Mouse (Mus musculus): Measurements from ENCODE around the gene Mcoln1.

Mcoln1 gene

DNA sequence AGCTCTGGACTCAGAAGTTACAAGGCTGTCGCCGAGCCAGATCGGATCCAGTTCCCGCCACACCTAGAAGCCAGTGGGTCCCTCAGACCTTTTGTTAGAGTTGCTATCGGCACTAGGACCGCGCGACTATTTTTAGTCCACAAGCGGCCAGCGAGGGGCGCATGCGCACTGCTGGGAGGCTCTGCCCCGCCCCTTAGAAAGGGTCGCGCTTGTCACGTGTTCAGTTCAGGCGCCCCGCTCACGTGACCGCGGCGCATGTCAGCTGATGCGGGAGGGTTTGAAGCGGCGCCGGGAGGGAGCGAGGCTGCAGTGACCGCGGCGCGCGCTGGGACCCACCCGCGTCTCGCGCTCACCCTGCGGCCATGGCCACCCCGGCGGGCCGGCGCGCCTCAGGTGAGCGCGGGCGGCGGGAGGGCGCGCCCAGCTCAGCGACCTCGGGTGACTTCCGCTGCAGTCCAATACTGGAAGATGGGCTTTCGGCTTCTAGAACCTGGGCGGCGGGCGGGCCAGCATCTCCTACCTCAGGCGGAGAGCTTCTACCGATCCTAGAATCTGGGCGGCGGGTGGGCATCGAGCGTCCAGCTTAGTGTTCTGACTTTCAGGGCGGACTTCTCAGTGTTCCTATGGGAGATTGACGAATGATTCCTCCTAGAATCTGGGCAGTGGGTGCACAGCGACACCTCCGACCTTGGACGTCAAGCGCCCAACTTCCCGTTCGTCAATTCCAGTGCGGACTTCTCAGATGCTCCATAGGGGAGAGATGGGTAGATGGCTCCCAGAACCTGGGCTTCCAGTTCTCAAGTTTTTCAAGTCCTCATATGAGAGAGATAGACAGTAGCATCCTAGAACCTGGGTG is at the start of gene Mcoln1:
Mcoln1 (plus strand) TSS at position 223 of the 856 bp plus-strand sequence.
- peak; percentile 97 for DNase-seq (ENCODE audit: low read depth)

DNA sequence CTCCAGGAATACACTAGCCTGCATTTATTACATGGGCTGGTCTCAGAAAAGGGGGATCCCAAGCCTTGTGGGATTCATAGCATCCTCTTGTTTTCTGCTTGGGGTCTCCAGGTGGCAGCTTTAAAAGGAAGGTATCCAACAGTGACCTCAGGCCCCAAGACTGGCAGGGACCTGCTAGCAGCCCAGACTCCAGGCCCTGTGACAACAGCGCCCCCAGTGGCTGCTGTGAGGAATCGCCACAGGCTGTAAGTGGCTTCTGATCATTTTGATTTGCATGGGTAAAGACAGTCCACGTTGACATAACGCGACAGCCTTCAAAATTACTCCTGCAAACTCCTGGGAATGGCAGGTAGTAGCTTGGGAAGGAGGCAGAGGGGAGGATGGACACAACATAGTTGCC is 49.6 kb upstream of the Mcoln1 start:
- DNase-seq (ENCODE audit: low read depth): peak; percentile 56

DNA sequence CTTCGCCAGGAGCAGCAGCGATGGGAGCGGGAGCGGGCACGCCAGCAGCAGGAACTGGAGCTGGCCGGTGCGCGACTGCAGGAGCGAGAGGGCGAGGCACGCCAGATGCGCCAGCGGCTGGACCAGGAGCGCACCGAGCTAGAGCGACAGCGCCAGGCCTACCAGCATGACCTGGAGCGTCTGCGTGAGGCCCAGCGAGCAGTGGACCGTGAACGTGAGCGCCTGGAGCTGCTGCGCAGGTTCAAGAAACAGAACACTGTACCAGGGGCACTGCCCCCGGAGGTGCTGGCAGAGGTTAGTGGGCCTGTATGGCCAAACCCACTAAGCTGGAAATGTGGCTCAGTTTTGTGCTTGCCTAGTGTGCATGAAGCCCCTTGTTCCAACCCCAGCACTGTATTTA is 48.3 kb upstream of the Mcoln1 start:
- no peak for DNase-seq (ENCODE audit: low read depth)

DNA sequence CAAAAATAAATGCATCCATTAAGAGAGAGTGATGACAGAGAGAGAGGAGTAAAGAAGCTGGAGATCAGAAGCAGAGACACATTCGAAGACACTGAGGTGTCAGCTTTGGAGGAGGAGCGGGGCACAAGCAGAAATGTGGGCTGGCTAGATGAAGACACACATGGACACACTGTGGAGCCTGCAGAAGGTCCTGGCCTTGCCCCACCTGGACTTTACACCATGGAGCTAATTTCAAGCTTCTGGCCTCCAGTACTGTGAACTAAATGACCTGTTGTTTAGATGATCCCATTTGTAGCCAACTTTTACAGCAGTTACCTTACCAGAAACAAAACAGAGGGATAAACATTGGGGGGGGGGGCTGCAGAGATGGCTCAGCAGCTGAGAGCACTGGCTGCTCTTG is 37.0 kb upstream of the Mcoln1 start:
- DNase-seq (ENCODE audit: low read depth): no peak

DNA sequence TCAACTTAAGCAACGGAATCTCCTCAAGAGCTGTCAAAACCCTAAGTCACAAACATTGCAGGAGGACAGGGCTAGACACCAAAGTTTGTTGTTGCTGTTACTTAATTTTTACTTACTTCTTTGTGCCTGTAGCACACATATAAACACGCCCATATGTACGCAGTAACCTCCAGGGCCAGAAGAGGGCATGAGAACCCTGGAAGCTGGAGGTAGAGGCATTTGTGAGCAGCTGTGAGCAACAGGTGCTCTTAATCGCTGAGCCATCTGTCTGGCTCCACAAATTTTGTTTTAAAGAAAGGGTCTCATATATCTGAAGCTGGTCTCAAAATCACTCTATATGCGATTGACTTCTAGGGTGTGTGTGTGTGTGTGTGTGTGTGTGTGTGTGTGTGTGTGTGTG is 35.9 kb upstream of the Mcoln1 start:
- DNase-seq (ENCODE audit: low read depth): peak; percentile 74

DNA sequence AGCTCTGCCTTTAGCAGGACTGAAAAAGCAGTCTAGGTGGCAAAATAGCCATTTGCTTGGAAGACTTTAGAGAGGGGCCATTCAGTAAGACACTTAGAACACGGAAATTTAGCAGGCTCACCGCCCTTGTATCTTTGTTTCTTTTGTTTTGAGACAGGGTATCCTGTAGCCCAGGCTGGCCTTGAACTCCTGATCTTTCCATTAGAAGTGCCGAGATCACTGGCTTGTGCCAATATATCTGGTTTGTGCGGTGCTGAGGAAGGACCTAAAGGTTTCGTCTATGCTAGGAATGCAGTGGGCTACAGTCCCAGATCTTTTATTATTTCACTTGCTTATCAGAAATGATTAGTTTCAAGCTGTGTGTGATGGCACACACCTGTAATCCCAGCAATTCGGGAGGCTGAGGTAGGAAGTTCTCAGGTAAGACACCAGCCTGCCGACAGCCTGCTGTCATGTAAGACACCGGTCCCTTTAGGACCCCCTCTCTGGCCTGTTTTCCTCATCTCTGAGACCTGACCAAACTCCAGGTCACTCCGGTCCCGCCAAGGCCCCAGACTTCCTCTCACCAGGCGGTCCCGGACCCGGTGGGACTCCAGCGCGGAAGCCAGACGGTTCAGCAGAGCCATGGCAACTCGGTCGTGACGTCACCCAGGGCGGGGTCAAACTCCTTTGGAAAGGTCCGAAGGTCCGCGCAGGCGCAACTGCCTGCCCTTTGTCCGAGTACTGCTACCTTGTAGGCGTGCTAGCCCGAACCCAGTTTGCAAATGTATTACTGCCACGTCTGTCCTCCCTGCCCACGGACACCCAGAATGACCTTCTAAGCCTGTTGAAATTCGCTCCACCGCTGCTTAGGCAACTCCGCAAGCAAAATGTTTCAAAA is 33.0 kb upstream of the Mcoln1 start, which contains the start of gene Pex11g:
Pex11g (minus strand) TSS at position 675 of the 880 bp plus-strand sequence.
- DNase-seq (ENCODE audit: low read depth): peak; percentile 97

DNA sequence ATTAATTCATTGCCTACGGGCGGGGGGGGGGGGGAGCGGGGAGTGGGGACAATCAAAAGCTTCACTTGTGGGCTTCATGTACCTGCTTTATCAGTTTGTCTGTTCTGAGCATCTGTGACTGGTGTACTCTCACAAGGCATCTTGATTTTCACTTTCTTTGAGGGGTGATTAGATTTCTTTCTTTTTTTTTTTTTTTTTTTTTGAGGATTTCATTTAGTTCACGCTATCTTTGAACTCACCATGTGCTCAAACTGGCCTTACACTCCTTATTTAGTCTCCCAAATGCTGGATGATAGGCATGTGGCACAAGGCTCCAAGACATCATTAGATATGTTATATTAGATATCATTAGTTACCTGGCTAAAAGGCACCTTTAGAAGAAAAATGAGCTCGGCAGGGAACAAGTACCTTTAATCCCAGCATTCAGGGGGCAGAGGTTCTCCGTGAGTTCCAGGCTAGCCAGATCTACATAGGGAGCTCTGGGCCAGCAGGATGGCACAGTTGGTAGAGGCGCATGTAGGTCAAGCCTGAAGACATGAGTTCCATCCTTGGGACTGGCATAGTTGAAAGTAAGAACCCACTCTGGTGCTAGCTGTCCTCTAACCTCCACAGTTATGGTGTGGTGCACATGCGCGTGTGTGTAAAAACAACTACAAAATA is 32.2 kb upstream of the Mcoln1 start:
- no peak for DNase-seq (ENCODE audit: low read depth)

DNA sequence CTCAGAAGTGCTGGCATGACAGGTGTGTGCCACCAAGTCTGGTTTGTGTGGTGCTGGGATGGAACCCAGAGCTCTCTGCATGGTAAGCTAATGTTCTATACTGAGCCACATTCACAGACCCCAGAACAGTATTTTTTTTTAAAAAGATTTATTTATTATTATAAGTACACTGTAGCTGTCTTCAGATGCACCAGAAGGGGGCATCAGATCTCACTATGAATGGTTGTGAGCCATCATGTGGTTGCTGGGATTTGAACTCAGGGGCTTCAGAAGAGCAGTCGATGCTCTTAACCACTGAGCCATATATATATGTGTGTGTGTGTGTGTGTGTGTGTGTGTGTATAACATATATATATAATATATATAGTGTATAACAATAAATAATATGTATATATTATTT is 31.4 kb upstream of the Mcoln1 start:
- DNase-seq (ENCODE audit: low read depth): peak; percentile 75

DNA sequence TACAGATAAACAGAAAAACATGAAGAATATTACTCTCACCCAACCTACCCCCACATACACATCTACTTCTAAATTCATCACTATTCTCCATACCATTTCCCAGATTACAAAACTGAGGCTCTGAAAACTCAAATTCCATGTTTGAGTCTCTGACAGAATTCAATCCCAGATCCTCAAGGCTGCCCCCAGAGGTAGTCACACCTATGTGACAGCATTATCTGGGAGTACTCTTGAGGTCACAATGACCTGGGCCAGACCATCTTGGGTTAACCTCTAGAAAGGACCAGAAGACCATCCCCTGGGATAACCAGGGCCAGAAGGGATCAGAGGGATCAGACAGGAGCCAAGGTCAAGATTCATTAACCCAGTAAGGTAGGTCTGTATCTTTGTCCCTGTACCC is 29.7 kb upstream of the Mcoln1 start, which contains the start of gene Tex45:
Tex45 (plus strand) TSS at position 301 of the 400 bp plus-strand sequence.
- no peak for DNase-seq (ENCODE audit: low read depth)

DNA sequence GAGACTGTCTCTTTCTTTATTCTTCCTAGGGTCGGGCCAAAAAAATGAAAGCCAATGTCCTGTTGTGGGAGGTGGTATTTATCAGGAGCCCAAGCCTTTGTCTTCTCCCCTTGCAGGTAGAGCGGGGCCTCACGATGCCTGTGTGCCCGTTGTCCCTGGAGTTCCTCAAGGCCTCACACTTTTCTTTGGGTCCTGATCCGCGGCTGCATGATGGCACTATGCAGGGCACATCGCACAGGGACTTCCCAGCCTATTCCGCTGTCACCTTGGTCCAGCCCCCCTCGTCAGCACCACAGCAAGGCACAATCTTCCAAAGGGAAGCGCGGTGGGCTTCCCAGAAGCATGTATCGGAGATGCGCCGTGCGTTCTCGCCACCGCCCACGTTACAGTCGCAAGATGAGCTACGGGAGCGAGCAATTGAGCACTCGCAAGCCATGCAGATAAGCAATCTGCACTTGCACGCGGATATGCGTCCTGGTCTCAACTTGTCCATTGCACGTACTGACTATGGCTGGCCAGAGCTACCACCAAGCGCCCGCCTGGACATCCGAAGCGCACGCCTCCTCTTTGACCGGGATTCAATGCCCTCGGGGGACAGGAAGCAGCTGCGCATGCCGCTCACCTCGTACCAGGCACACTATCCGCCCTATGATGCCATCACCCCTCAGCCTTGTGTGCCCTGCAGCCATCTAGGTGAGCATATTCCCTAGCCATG is 24.4 kb upstream of the Mcoln1 start:
- DNase-seq (ENCODE audit: low read depth): no peak

DNA sequence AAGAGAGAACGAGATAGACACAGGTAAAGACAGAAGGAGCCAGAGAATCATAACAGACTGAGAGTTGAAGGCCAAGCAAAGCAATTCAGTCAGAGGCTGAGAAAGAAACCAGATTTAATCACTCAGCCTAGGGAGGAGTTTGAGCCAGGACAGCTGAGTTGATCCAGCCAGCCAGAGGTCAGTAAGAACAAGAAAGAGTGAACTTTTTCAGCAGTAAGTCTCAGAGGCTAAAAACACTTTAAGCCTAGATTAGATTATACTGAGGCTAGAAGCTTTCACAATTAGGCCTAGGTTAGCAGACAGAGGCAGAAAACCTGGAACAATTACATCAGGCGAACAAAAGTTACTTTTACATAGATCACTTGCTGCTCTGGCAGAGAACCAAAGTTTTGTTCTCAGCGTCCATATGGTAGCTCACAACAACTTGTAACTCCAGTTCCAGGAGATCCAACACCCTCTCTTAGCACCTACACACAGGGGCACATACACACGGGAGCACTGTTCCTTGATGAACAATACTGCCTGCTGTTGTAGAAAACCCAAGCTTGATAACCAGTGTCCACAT is 20.0 kb upstream of the Mcoln1 start:
- DNase-seq (ENCODE audit: low read depth): no peak

DNA sequence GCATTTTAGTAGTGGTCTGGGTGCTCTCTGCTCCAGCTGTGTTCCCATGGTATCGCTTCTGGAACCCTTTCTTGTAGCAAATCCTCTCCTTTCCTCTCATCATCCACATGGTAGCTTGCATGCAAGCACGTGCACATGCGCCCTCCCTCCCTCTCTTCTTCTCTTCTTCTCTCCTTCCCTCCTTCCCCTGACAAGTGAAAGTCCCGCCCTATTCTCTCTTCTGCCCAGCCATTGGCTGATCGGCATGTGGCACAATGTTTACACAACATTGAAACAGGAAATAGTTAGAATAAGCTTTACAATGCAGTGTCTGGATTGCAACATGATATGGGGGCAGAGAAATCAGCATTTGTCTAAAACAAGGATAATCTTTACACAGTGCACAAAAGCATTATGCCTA is 18.7 kb upstream of the Mcoln1 start:
- DNase-seq (ENCODE audit: low read depth): peak; percentile 67

DNA sequence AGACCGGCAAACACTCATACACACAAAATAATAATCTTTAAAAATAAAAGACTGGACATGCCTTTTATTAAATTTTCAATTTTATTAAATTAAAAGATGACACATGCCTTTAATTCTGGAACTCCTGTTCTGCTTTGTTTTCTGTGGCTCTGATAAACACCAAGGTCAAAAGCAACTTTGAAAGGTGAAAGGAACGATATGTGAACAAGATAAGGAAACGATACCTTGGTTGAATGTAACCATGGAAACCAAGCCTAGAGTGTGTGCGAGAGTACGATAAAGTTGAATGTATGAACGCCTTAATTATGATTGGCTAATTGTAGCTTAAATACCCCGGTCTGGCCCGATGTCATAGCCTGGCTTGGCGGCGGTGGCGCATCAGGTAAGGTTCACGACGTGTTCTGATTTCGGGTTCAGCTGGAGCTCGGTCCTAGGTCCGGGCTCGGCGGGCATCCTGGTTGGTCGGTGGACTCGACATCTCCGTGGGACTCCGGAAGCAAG is 18.0 kb upstream of the Mcoln1 start:
- DNase-seq (ENCODE audit: low read depth): no peak

DNA sequence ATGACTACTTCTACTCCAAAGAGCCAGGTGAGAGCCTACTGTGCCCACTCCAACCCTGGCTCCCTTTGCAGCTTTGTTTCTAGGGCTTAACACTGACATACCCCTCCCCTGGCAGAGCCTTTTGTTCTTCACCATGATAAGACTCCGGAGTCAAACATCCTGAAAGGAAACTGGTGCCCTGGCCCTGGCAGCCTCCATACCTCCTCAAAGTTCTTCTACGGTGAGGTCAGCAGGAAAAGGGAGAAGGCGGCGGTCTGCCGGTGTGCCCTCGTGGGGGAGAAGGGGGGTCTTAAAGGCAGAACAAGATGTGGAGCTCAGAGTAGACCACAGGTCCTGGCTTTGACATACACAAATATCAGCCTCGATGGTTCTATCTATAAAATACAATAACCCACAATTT is 16.7 kb upstream of the Mcoln1 start:
- DNase-seq (ENCODE audit: low read depth): no peak

DNA sequence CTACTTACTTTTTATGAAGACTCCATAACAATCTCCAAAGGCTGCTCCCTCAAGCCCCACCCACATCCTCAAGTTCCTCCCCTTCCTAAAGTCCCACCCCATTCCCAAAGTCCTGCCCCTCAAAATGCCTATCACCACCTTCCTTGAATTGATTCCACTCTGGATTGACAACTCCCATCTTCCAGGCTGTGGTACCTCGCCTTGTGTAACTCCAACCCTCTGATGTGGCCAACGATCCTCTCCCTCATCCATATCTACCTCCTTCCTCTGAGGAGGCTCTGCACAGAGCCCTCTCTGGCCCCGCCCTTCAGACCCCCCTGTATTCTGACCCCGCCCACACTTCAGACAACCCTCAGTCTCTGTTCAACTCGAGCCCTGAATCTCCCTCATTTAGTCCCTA is 15.1 kb upstream of the Mcoln1 start:
- no peak for DNase-seq (ENCODE audit: low read depth)

DNA sequence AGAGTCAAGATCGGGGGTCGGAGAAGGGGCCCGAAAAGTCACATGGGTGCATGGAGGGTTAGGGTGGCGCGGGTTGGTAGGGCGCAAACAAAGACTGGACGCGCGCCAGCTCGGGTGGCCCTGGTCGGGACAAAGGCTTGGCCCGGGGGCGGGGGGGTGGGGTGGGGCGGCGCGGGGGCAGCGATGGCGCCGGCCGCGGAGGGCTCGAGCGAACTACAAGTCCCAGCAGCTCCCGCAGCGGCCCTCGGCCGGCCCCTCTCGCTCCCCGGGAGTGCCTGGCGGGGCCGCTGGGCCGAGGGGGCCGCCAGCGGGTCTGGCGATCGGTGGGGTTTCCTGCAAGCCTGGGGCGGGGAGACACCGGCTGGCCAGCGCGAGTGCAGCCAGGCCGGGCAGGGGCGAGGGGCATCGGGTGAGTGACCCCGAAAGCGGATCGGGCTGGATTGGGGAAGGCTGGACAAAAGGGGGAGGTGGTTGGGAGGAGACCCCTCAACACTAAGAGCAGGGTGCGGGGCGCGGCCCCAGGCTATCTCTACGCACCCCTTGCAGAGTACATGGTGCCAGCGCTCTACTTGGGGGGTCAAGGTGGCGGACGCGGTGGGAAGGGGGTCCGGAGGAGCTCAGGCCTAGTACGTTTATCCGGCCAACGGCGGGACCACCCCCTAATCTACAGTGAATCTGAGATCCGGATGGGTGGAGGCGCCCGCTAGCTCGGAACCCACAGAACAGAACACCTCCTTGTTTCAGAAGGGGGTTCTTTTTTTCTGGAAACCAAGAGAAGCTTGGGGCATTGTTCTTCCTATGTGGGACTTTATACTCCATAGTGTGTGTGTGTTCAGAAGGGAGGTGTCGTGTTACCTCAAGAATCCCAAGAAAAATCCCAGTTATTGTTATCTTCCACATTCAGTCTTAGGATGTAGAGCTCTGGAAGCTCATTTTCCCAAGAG is 7.1 kb upstream of the Mcoln1 start, which contains the start of gene Zfp358:
Zfp358 (plus strand) TSS at position 238 of the 944 bp plus-strand sequence.
- DNase-seq (ENCODE audit: low read depth): peak; percentile 56

DNA sequence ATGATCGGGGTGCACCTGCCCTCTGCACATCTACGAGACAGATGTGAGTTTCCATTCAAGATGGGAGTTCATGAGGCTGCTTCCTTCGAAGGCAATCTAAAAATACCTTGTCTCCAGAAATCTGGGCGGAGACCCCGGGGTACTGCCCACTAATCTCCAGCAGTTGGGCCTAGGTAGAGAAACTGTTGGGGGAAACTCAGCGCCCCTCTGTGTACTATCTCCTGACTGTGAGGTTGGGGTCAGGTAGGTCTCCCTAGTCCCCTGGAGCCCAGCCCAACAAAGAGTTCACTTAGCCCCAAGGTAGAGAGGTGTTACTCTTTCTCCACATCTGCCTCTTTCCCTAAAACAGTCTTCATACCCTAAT is 6.4 kb upstream of the Mcoln1 start:
- DNase-seq (ENCODE audit: low read depth): no peak

DNA sequence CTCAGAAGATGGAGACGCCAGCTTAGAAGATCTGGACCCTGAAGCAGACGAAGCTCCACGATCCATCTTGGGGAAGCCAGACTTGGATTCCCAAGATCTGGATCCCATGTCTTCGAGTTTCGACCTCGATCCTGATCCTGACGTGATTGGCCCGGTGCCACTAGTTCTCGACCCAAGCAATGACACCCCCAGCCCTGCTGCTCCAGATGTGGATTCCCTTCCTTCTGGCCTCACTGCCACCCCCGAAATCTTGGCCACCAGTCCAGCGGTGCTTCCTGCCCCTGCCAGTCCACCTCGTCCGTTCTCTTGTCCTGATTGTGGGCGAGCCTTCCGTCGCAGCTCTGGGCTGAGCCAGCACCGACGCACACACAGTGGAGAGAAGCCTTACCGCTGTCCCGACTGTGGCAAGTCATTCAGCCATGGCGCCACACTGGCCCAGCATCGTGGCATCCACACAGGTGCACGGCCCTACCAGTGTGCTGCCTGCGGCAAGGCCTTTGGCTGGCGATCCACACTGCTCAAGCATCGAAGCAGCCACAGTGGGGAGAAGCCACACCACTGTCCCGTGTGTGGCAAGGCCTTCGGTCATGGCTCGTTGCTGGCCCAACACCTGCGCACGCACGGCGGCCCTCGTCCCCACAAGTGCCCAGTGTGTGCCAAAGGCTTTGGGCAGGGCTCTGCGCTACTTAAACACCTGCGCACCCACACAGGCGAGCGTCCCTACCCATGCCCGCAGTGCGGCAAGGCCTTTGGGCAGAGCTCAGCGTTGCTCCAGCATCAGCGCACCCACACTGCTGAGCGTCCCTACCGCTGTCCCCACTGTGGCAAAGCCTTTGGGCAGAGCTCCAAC is 4.5 kb upstream of the Mcoln1 start:
- DNase-seq (ENCODE audit: low read depth): no peak

DNA sequence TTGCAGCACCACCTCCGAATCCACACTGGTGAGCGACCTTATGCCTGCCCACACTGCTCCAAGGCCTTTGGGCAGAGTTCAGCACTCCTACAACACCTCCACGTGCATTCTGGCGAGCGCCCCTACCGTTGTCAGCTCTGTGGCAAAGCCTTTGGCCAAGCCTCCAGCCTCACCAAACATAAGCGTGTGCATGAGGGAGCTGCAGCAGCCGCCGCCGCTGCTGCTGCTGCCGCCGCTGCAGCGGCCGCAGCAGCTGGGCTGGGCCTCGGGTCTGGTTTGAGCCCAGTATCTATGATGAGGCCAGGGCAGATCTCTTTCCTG is 3.9 kb upstream of the Mcoln1 start:
- DNase-seq (ENCODE audit: low read depth): no peak

All from 416B (cell line).